Mouse (Mus musculus): Measurements from ENCODE around the gene Cacna2d2.

DNA sequence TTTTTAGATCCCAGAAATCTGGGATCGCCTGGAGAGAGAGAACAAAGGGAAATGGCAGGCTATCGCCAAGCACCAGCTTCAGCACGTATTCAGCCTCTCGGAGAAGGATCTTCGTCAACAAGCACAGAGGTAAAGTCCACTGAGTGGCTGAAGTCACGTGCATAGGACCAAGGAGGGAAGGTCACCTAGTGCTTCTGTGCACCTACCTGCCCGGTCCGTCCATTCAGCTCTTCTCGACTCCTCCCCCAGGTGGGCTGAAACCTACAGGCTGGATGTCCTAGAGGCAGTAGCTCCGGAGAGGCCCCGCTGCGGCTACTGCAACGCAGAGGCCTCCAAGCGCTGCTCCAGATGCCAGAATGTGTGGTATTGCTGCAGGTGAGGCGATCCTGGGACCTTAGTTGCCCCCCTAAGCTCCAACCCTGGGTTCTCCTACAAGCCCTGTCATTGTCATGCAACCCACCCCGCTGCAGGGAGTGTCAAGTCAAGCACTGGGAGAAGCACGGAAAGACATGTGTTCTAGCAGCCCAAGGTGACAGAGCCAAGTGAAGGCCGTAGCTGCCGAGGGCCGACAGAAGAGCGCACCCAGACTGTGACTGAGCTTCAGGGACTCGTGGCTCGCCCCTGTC is 151.2 kb downstream of the Cacna2d2 start:
- TF ChIP-seq CTCF (IDR thresholded peaks at IDR 0.05; ENCODE audit: control insufficient read depth, insufficient read depth, insufficient replicate concordance, low read depth, low read length) (no peak), POLR2A (IDR thresholded peaks at IDR 0.05; ENCODE audit: control insufficient read depth, low read depth, low read length) (no peak)
